Mouse (Mus musculus): ENCODE results near the gene Slc30a9. TPM values are rescaled to one million over a fixed set of nuclear protein-coding genes. Genes with fewer than 3 reads are reported as not detected.

Slc30a9 gene
- polyA plus RNA-seq, 1 experiment from 2014 or later: 93.2 TPM

GRCm38 (mm10) chr5:67340811-67341210, 34.1 kb downstream of the Slc30a9 start:
- no peak for ATAC-seq (ENCODE audit: insufficient number of reproducible peaks, low FRiP score, low TSS enrichment, low read depth)
- Histone ChIP-seq H3K27ac (no peak overlapping the region), H3K4me2 (no peak overlapping the region), H3K4me1 (no peaks in the 10 kb centered on the region), H3K36me3 (peaks cover 42% of the 10 kb centered on the region), H3K27me3 (no peaks in the 10 kb centered on the region), H3K4me3 (no peak overlapping the region), H3K9me3 (no peaks in the 10 kb centered on the region), H3K9ac (no peak overlapping the region)
- 83% methylated on average over 6 of the region's 6 CpGs for WGBS

- peaks cover 74% of the 10 kb centered on the region for H3K36me3 ChIP-seq
Observed at GRCm38 (mm10) chr5:67347060-67347459, 40.3 kb downstream of the Slc30a9 start.

GRCm38 (mm10) chr5:67348949-67349348, 42.2 kb downstream of the Slc30a9 start:
- H3K4me3 ChIP-seq: no peak overlapping the region
- H3K9ac ChIP-seq: no peak overlapping the region
- H3K4me2 ChIP-seq: no peak overlapping the region
- H3K4me1 ChIP-seq: no peaks in the 10 kb centered on the region
- no peak overlapping the region for H3K27ac ChIP-seq
- H3K27me3 ChIP-seq: no peaks in the 10 kb centered on the region
- no peaks in the 10 kb centered on the region for H3K9me3 ChIP-seq
- 84% methylated on average over 10 of the region's 10 CpGs for WGBS
- ATAC-seq (ENCODE audit: insufficient number of reproducible peaks, low FRiP score, low TSS enrichment, low read depth): no peak
- peaks cover 69% of the 10 kb centered on the region for H3K36me3 ChIP-seq

More at GRCm38 (mm10) chr5:67347060-67347459, 40.3 kb downstream of the Slc30a9 start:
- ATAC-seq (ENCODE audit: insufficient number of reproducible peaks, low FRiP score, low TSS enrichment, low read depth): no peak
- H3K4me1 ChIP-seq: no peaks in the 10 kb centered on the region
- 92% methylated on average over 2 of the region's 2 CpGs for WGBS
- no peak overlapping the region for H3K4me2 ChIP-seq
- H3K4me3 ChIP-seq: no peak overlapping the region
- no peak overlapping the region for H3K9ac ChIP-seq
- H3K27me3 ChIP-seq: no peaks in the 10 kb centered on the region
- no peaks in the 10 kb centered on the region for H3K9me3 ChIP-seq
- H3K27ac ChIP-seq: no peak overlapping the region

GRCm38 (mm10) chr5:67362316-67362715, 55.6 kb downstream of the Slc30a9 start:
- Histone ChIP-seq H3K4me2 (no peak overlapping the region), H3K27me3 (no peaks in the 10 kb centered on the region), H3K9ac (no peak overlapping the region), H3K9me3 (no peaks in the 10 kb centered on the region), H3K27ac (no peak overlapping the region), H3K36me3 (no peaks in the 10 kb centered on the region), H3K4me3 (no peak overlapping the region), H3K4me1 (no peaks in the 10 kb centered on the region)
- WGBS: 90% methylated on average over 10 of the region's 10 CpGs
- no peak for ATAC-seq (ENCODE audit: insufficient number of reproducible peaks, low FRiP score, low TSS enrichment, low read depth)

- WGBS: 79% methylated on average over 2 of the region's 2 CpGs
Observed at GRCm38 (mm10) chr5:67362931-67363330, 56.2 kb downstream of the Slc30a9 start.

GRCm38 (mm10) chr5:67377044-67377621, 70.4 kb downstream of the Slc30a9 start:
- Histone ChIP-seq H3K27ac (no peak overlapping the region), H3K9ac (no peak overlapping the region), H3K27me3 (no peaks in the 10 kb centered on the region), H3K4me1 (no peaks in the 10 kb centered on the region), H3K4me3 (no peak overlapping the region), H3K9me3 (no peaks in the 10 kb centered on the region), H3K36me3 (no peaks in the 10 kb centered on the region), H3K4me2 (no peak overlapping the region)
- ATAC-seq (ENCODE audit: insufficient number of reproducible peaks, low FRiP score, low TSS enrichment, low read depth): no peak
- 75% methylated on average over 8 of the region's 8 CpGs for WGBS

More at GRCm38 (mm10) chr5:67362931-67363330, 56.2 kb downstream of the Slc30a9 start:
- H3K9ac ChIP-seq: no peak overlapping the region
- H3K4me3 ChIP-seq: no peak overlapping the region
- no peak for ATAC-seq (ENCODE audit: insufficient number of reproducible peaks, low FRiP score, low TSS enrichment, low read depth)
- H3K4me2 ChIP-seq: no peak overlapping the region
- H3K27me3 ChIP-seq: no peaks in the 10 kb centered on the region
- no peaks in the 10 kb centered on the region for H3K4me1 ChIP-seq
- no peak overlapping the region for H3K27ac ChIP-seq
- H3K9me3 ChIP-seq: no peaks in the 10 kb centered on the region
- no peaks in the 10 kb centered on the region for H3K36me3 ChIP-seq

- Histone ChIP-seq H3K36me3 (no peaks in the 10 kb centered on the region), H3K9me3 (no peaks in the 10 kb centered on the region), H3K4me3 (no peak overlapping the region), H3K27ac (no peak overlapping the region), H3K9ac (no peak overlapping the region), H3K4me2 (no peak overlapping the region), H3K27me3 (no peaks in the 10 kb centered on the region), H3K4me1 (no peaks in the 10 kb centered on the region)
- ATAC-seq (ENCODE audit: insufficient number of reproducible peaks, low FRiP score, low TSS enrichment, low read depth): no peak
- 84% methylated on average over 2 of the region's 2 CpGs for WGBS
Observed at GRCm38 (mm10) chr5:67381690-67382089, 74.9 kb downstream of the Slc30a9 start.

GRCm38 (mm10) chr5:67382556-67382955, 75.8 kb downstream of the Slc30a9 start:
- 84% methylated on average over 7 of the region's 7 CpGs for WGBS
- Histone ChIP-seq H3K27me3 (no peaks in the 10 kb centered on the region), H3K27ac (no peak overlapping the region), H3K4me3 (no peak overlapping the region), H3K36me3 (no peaks in the 10 kb centered on the region), H3K9me3 (no peaks in the 10 kb centered on the region), H3K4me1 (no peaks in the 10 kb centered on the region), H3K4me2 (no peak overlapping the region), H3K9ac (no peak overlapping the region)
- ATAC-seq (ENCODE audit: insufficient number of reproducible peaks, low FRiP score, low TSS enrichment, low read depth): no peak

GRCm38 (mm10) chr5:67393951-67394350, 87.2 kb downstream of the Slc30a9 start:
- 83% methylated on average over 6 of the region's 6 CpGs for WGBS
- Histone ChIP-seq H3K9me3 (no peaks in the 10 kb centered on the region), H3K36me3 (peaks cover 3% of the 10 kb centered on the region; the same call in 1 of the 2 replicates), H3K27me3 (0 out of 2 replicates have a peak, but pooled peaks cover 5% of the 10 kb centered on the region), H3K4me2 (no peak overlapping the region), H3K4me3 (no peak overlapping the region), H3K27ac (no peak overlapping the region), H3K4me1 (no peaks in the 10 kb centered on the region), H3K9ac (no peak overlapping the region)
- ATAC-seq (ENCODE audit: insufficient number of reproducible peaks, low FRiP score, low TSS enrichment, low read depth): no peak

- Histone ChIP-seq H3K4me3 (no peak overlapping the region), H3K9ac (no peak overlapping the region), H3K4me1 (peaks cover 7% of the 10 kb centered on the region), H3K36me3 (peaks cover 3% of the 10 kb centered on the region; the same call in 1 of the 2 replicates), H3K27me3 (0 out of 2 replicates have a peak, but pooled peaks cover 5% of the 10 kb centered on the region), H3K4me2 (no peak overlapping the region), H3K27ac (no peak overlapping the region), H3K9me3 (no peaks in the 10 kb centered on the region)
- 77% methylated on average over 11 of the region's 11 CpGs for WGBS
- ATAC-seq (ENCODE audit: insufficient number of reproducible peaks, low FRiP score, low TSS enrichment, low read depth): no peak
Observed at GRCm38 (mm10) chr5:67395211-67395851, 88.6 kb downstream of the Slc30a9 start.

- Histone ChIP-seq H3K4me3 (no peak overlapping the region), H3K9me3 (no peaks in the 10 kb centered on the region), H3K36me3 (peaks cover 3% of the 10 kb centered on the region; the same call in 1 of the 2 replicates), H3K9ac (no peak overlapping the region), H3K4me2 (no peak overlapping the region), H3K27me3 (0 out of 2 replicates have a peak, but pooled peaks cover 5% of the 10 kb centered on the region), H3K4me1 (peaks cover 15% of the 10 kb centered on the region), H3K27ac (no peak overlapping the region)
- WGBS: 33% methylated on average over 14 of the region's 14 CpGs
- no peak for ATAC-seq (ENCODE audit: insufficient number of reproducible peaks, low FRiP score, low TSS enrichment, low read depth)
Observed at GRCm38 (mm10) chr5:67397186-67397585, 90.4 kb downstream of the Slc30a9 start.

GRCm38 (mm10) chr5:67399876-67400607, 93.3 kb downstream of the Slc30a9 start:
- peaks cover 15% of the 10 kb centered on the region for H3K4me1 ChIP-seq
- 30% methylated on average over 28 of the region's 28 CpGs for WGBS
- H3K27ac ChIP-seq: no peak overlapping the region
- H3K9ac ChIP-seq: no peak overlapping the region
- peak overlapping the region; percentile 11; the same call in 1 of the 2 replicates for H3K4me3 ChIP-seq
- H3K9me3 ChIP-seq: no peaks in the 10 kb centered on the region
- no peak for ATAC-seq (ENCODE audit: insufficient number of reproducible peaks, low FRiP score, low TSS enrichment, low read depth)
- H3K4me2 ChIP-seq: peak overlapping the region; percentile 47
- H3K27me3 ChIP-seq: 0 out of 2 replicates have a peak, but pooled peaks cover 5% of the 10 kb centered on the region
- peaks cover 3% of the 10 kb centered on the region; the same call in 1 of the 2 replicates for H3K36me3 ChIP-seq

Data from limb, embryonic 15.5 days (tissue).